Mouse (Mus musculus) heart, postnatal 0 days (tissue): ENCODE results near the gene Sbk2.
A peak's percentile ranks its signal among the peaks of the same experiment; 100 is the strongest.

Experiments
- CTCF ChIP-seq: IDR thresholded peaks from 2 replicates; pipeline ENCODE4 v1.5.1; 2016; ENCODE audit warnings: antibody characterized with exemption, control low read depth, low read depth
- EP300 ChIP-seq: IDR thresholded peaks from 2 replicates; pipeline ENCODE4 v1.6.1; 2016; ENCODE audit warnings: antibody characterized with exemption, low read depth

GRCm38 (mm10) chr7:4901171-4901570, 63.0 kb downstream of the Sbk2 start:
- TF ChIP-seq EP300 (no peak), CTCF (peak; percentile 63)
